Mouse (Mus musculus) heart, postnatal 0 days (tissue): ENCODE measurements around the gene Glyctk.

ENCODE experiments used
- CTCF ChIP-seq: IDR thresholded peaks from 2 replicates; pipeline ENCODE4 v1.5.1; 2016; ENCODE audit warnings: antibody characterized with exemption, control low read depth, low read depth
- EP300 ChIP-seq: IDR thresholded peaks from 2 replicates; pipeline ENCODE4 v1.6.1; 2016; ENCODE audit warnings: antibody characterized with exemption, low read depth

DNA sequence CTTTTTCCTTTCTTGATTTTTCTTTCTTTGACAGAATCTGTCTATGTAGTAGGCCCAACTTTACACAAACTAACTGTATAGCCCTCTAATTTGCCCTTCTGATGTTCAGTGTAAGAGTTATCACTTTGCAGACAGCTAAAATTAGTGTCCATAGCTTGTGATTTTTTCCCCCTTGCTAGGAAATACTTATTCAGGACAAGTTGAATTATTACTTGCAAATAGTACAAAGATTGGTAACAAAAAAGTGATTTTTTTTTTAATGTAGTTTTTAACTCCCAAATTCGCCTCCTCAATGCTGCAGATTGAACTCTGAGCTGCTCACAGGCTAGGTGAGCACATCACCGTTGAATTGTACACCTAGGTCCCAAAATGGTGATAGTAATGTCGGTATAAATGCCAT, 22.0 kb upstream of the Glyctk start:
- TF ChIP-seq CTCF (no peak), EP300 (no peak)
